ENCODE assay signal across 8 mouse cellular contexts in genomic region chr2:130179507-130180019, GRCm38 (mm10). TPM values are rescaled to one million over a fixed set of nuclear protein-coding genes. Genes with fewer than 3 reads are reported as not detected.
A peak's percentile ranks its signal among the peaks of the same experiment; 100 is the strongest.
DNase-seq lines count a peak whose midpoint lies in the region; ATAC-seq and TF ChIP-seq lines count a peak whose summit lies in the region.

No protein-coding gene starts in this region.

- TF ChIP-seq CTCF in lung, embryonic 14.5 days (IDR thresholded peaks at IDR 0.05; ENCODE audit: low read depth): no peak
- no peak for TF ChIP-seq CTCF in embryonic fibroblast, embryonic 13.5 days (IDR thresholded peaks at IDR 0.05; ENCODE audit: borderline replicate concordance, insufficient read depth, low read length)
- TF ChIP-seq CTCF in olfactory bulb, adult 2 months (IDR thresholded peaks at IDR 0.05; ENCODE audit: insufficient read depth, low read depth, low read length): no peak

- TF ChIP-seq POLR2A in embryonic fibroblast, embryonic 13.5 days (IDR thresholded peaks at IDR 0.05; ENCODE audit: low read depth, low read length): no peak
- no peak for TF ChIP-seq POLR2A in olfactory bulb, adult 2 months (IDR thresholded peaks at IDR 0.05; ENCODE audit: insufficient read depth, low read depth, low read length)

- DNase-seq in lung, embryonic 14.5 days: no peak
- no peak for DNase-seq in lung, postnatal 36 days
- DNase-seq in urinary bladder, postnatal 10 days (ENCODE audit: low spot score): no peak
- no peak for DNase-seq in cerebellum, adult 9-11 months
- DNase-seq in urinary bladder, postnatal 25 days (ENCODE audit: low spot score): no peak

- no peaks in the 10 kb centered on the region for H3K9me3 ChIP-seq in lung, embryonic 14.5 days (ENCODE audit: low read depth, low read length)
- H3K9me3 ChIP-seq in limb, embryonic 12.5 days: no peaks in the 10 kb centered on the region

- H3K4me3 ChIP-seq in lung, embryonic 14.5 days (ENCODE audit: low read depth, low read length): peak overlapping the region; percentile 99
- H3K4me3 ChIP-seq in embryonic fibroblast, embryonic 13.5 days (ENCODE audit: insufficient read depth, low read length): peak overlapping the region; percentile 62
- H3K4me3 ChIP-seq in limb, embryonic 12.5 days (replicated peaks): peak overlapping the region; percentile 99
- H3K4me3 ChIP-seq in olfactory bulb, adult 2 months (ENCODE audit: insufficient read depth, low read depth, low read length): peak overlapping the region; percentile 80

- H3K9ac ChIP-seq in lung, embryonic 14.5 days: peak overlapping the region; percentile 64
- peak overlapping the region; percentile 100 for H3K9ac ChIP-seq in limb, embryonic 12.5 days (replicated peaks)

- 2% methylated on average over 15 of the region's 15 CpGs for WGBS in lung, embryonic 14.5 days
- 1% methylated on average over 15 of the region's 15 CpGs for WGBS in limb, embryonic 12.5 days
- 2% methylated on average over 15 of the region's 15 CpGs for WGBS in olfactory bulb, adult 2 months

- ATAC-seq in lung, embryonic 14.5 days (ENCODE audit: insufficient read depth): peak; percentile 82
- ATAC-seq in limb, embryonic 12.5 days (ENCODE audit: insufficient number of reproducible peaks, insufficient read depth, low FRiP score, low TSS enrichment, low read depth): peak; percentile 82

- no peaks in the 10 kb centered on the region for H3K27me3 ChIP-seq in lung, embryonic 14.5 days (ENCODE audit: insufficient read depth, low read length)
- no peaks in the 10 kb centered on the region for H3K27me3 ChIP-seq in limb, embryonic 12.5 days

- H3K4me2 ChIP-seq in lung, embryonic 14.5 days: peak overlapping the region; percentile 73
- peak overlapping the region; percentile 84 for H3K4me2 ChIP-seq in limb, embryonic 12.5 days

- no peaks in the 10 kb centered on the region for H3K4me1 ChIP-seq in lung, embryonic 14.5 days (ENCODE audit: insufficient read depth)
- peaks cover 10% of the 10 kb centered on the region for H3K4me1 ChIP-seq in embryonic fibroblast, embryonic 13.5 days (ENCODE audit: control insufficient read depth, insufficient read depth, low read length)
- H3K4me1 ChIP-seq in limb, embryonic 12.5 days (replicated peaks): peaks cover 16% of the 10 kb centered on the region
- peaks cover 7% of the 10 kb centered on the region for H3K4me1 ChIP-seq in olfactory bulb, adult 2 months (ENCODE audit: control insufficient read depth, insufficient read depth, low read length)

- peak overlapping the region; percentile 43; the same call in 1 of the 2 replicates for H3K27ac ChIP-seq in lung, embryonic 14.5 days (ENCODE audit: low read depth)
- H3K27ac ChIP-seq in embryonic fibroblast, embryonic 13.5 days (ENCODE audit: insufficient read depth, low read length): no peak overlapping the region
- peak overlapping the region; percentile 99 for H3K27ac ChIP-seq in limb, embryonic 12.5 days
- H3K27ac ChIP-seq in olfactory bulb, adult 2 months (ENCODE audit: insufficient read depth, low read depth, low read length): peak overlapping the region; percentile 9

- peaks cover 26% of the 10 kb centered on the region for H3K36me3 ChIP-seq in lung, embryonic 14.5 days (ENCODE audit: insufficient read depth)
- peaks cover 25% of the 10 kb centered on the region for H3K36me3 ChIP-seq in limb, embryonic 12.5 days

RNA-seq across cellular contexts. Expression of gene Snrpb, which starts 0.4 kb away (rescaled TPM):
- polyA plus RNA-seq in lung, embryonic 14.5 days (2014; fragmentation: Nextera tagmentation; extraction: Ambion mirVana): 691 and 703 TPM in 2 replicates
- 115 and 128 TPM in 2 replicates for polyA plus RNA-seq in embryonic fibroblast, embryonic 13.5 days (2011; ENCODE audit: insufficient read length, low read depth, missing spikeins)
- 691 and 736 TPM in 2 replicates for polyA plus RNA-seq in limb, embryonic 12.5 days (2016; fragmentation: Nextera tagmentation; extraction: Ambion mirVana)
- not detected in 2 replicates for polyA plus RNA-seq in olfactory bulb, adult 2 months (2012; ENCODE audit: insufficient read depth, insufficient read length, low replicate concordance, missing spikeins)

RNA-seq across cellular contexts. Expression of gene Tmc2, which starts 15.4 kb away (rescaled TPM):
- not detected in 2 replicates for polyA plus RNA-seq in lung, embryonic 14.5 days (2014; fragmentation: Nextera tagmentation; extraction: Ambion mirVana)
- polyA plus RNA-seq in embryonic fibroblast, embryonic 13.5 days (2011; ENCODE audit: insufficient read length, low read depth, missing spikeins): not detected in 2 replicates
- not detected in 2 replicates for polyA plus RNA-seq in limb, embryonic 12.5 days (2016; fragmentation: Nextera tagmentation; extraction: Ambion mirVana)
- polyA plus RNA-seq in olfactory bulb, adult 2 months (2012; ENCODE audit: insufficient read depth, insufficient read length, low replicate concordance, missing spikeins): not detected in 2 replicates
